Mouse (Mus musculus) stomach, postnatal 0 days (tissue): ENCODE data around the gene Prss3.
"Not testable (repeated sequence)": the region's sequence is repeated elsewhere in the genome, so short reads cannot be mapped to it uniquely, and the experiment has no call there.

Experiments used
- CTCF ChIP-seq: IDR thresholded peaks from 2 replicates; pipeline ENCODE4 v1.5.1; 2016; ENCODE audit warnings: antibody characterized with exemption, low read depth, mild to moderate bottlenecking, moderate library complexity
- EP300 ChIP-seq: optimal IDR thresholded peaks from 2 replicates; pipeline ENCODE3; 2016; ENCODE audit warnings: antibody characterized with exemption

DNA sequence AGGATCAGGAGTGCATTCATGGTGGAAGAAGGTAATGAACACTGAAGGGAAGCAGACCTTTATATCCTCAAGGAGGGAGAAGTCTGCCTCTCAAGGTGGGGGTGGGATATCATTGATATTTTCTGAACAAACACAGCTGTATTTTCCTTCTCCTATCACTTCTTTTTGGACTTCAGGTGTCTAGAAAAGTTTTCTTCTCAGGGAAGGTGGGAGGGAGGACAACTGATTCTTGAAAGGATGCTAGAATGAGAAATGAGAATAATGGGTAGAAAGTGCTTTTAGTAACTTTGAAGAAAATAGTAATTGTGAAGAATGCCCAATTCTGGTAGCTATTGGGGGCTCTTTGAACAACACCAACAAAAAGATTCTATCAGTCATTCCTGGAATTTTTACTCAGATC is at the start of gene Prss3:
- not testable (repeated sequence) for TF ChIP-seq CTCF, EP300
